ENCODE assay signal across 26 mouse cellular contexts in genomic region chr5:51446299-51447090, GRCm38 (mm10).
DNase-seq lines count a peak whose midpoint lies in the region; ATAC-seq and TF ChIP-seq lines count a peak whose summit lies in the region.
"Had no signal": no experiment of that assay in that cellular context is flagged by ENCODE, and none has a peak within 500 bp of the region (broad histone marks: within the 10 kb centered on the region; RNA-seq: fewer than 3 reads in every experiment).

No protein-coding gene starts in this region.

- no peaks in the 10 kb centered on the region for H3K9me3 ChIP-seq in intestine, embryonic 16.5 days (ENCODE audit: control insufficient read depth, low read length)
- H3K9me3 ChIP-seq in kidney, postnatal 0 days (replicated peaks; ENCODE audit: low read length) = no peaks in the 10 kb centered on the region
- H3K9me3 ChIP-seq: embryonic facial prominence, embryonic 13.5 days; forebrain, embryonic 12.5 days; hindbrain, embryonic 12.5 days; limb, embryonic 10.5 days; megakaryocyte, embryonic 14.5 days; neural tube, embryonic 13.5 days had no signal

- TF ChIP-seq CTCF in kidney, postnatal 0 days (IDR thresholded peaks at IDR 0.05; ENCODE audit: low read depth) = no peak

- H3K9ac ChIP-seq in intestine, embryonic 16.5 days (ENCODE audit: low read depth, low read length) = no peak overlapping the region
- no peak overlapping the region for H3K9ac ChIP-seq in kidney, postnatal 0 days (ENCODE audit: low read depth, low read length)
- H3K9ac ChIP-seq: embryonic facial prominence, embryonic 13.5 days; forebrain, embryonic 12.5 days; hindbrain, embryonic 12.5 days; neural tube, embryonic 13.5 days had no signal

- no peaks in the 10 kb centered on the region for H3K36me3 ChIP-seq in intestine, embryonic 16.5 days (ENCODE audit: control insufficient read depth, insufficient read depth, low read length)
- no peaks in the 10 kb centered on the region for H3K36me3 ChIP-seq in kidney, postnatal 0 days (ENCODE audit: insufficient read depth, low read length)
- H3K36me3 ChIP-seq: embryonic facial prominence, embryonic 13.5 days; forebrain, embryonic 12.5 days; hindbrain, embryonic 12.5 days; limb, embryonic 10.5 days; neural tube, embryonic 13.5 days had no signal

- H3K4me2 ChIP-seq in intestine, embryonic 16.5 days (ENCODE audit: low read depth, low read length) = no peak overlapping the region
- no peak overlapping the region for H3K4me2 ChIP-seq in kidney, postnatal 0 days (ENCODE audit: low read length)
- H3K4me2 ChIP-seq: embryonic facial prominence, embryonic 13.5 days; forebrain, embryonic 12.5 days; hindbrain, embryonic 12.5 days; neural tube, embryonic 13.5 days had no signal

- H3K4me3 ChIP-seq in intestine, embryonic 16.5 days (ENCODE audit: low read length) = no peak overlapping the region
- H3K4me3 ChIP-seq in kidney, postnatal 0 days (replicated peaks; ENCODE audit: low read depth, low read length) = no peak overlapping the region
- H3K4me3 ChIP-seq: embryonic facial prominence, embryonic 13.5 days; erythroblast, embryonic 14.5 days; forebrain, embryonic 12.5 days; heart, adult 2 months; hindbrain, embryonic 12.5 days; layer of hippocampus, adult 2 months; limb, embryonic 10.5 days; megakaryocyte, embryonic 14.5 days; myocyte; neural tube, embryonic 13.5 days had no signal

- ATAC-seq in intestine, embryonic 16.5 days = peak; percentile 77
- 0 out of 2 replicates have a peak, but pooled peaks have one; percentile 49 for ATAC-seq in kidney, postnatal 0 days (replicated peaks; ENCODE audit: low FRiP score, low read depth)
- ATAC-seq in monocyte, adult 5-6 weeks (replicated peaks; ENCODE audit: insufficient number of reproducible peaks, low FRiP score, low TSS enrichment, poor library complexity, severe bottlenecking) = no peak

- no peaks in the 10 kb centered on the region for H3K4me1 ChIP-seq in intestine, embryonic 16.5 days (ENCODE audit: control insufficient read depth, insufficient read depth, low read length)
- H3K4me1 ChIP-seq in kidney, postnatal 0 days (replicated peaks; ENCODE audit: insufficient read depth, low read length) = no peaks in the 10 kb centered on the region
- H3K4me1 ChIP-seq: embryonic facial prominence, embryonic 13.5 days; forebrain, embryonic 12.5 days; hindbrain, embryonic 12.5 days; limb, embryonic 10.5 days; megakaryocyte, embryonic 14.5 days; neural tube, embryonic 13.5 days had no signal

- DNase-seq in kidney, adult 18-20 months = peak; percentile 28
- DNase-seq in kidney, postnatal 0 days (ENCODE audit: low spot score) = no peak
- DNase-seq in large intestine, adult 2 months (ENCODE audit: low read depth, low spot score) = peak; percentile 56
- no peak for DNase-seq in retina, postnatal 1 day
- DNase-seq in thymus, postnatal 14 days = no peak
- DNase-seq: adrenal gland, postnatal 25 days; cerebellum, adult 8-10 months; cerebellum, postnatal 36 days; embryo, embryonic 11 days; gastrocnemius, postnatal 36 days; heart, adult 2 months; liver; lung, adult 2 months; midbrain, embryonic 14.5 days; right cerebral cortex, adult 18-20 months had no signal

- no peaks in the 10 kb centered on the region for H3K27me3 ChIP-seq in intestine, embryonic 16.5 days (replicated peaks; ENCODE audit: control insufficient read depth, insufficient read depth, low read length)
- H3K27me3 ChIP-seq in kidney, postnatal 0 days (ENCODE audit: insufficient read depth, low read length) = no peaks in the 10 kb centered on the region
- H3K27me3 ChIP-seq: embryonic facial prominence, embryonic 13.5 days; forebrain, embryonic 12.5 days; hindbrain, embryonic 12.5 days; megakaryocyte, embryonic 14.5 days; neural tube, embryonic 13.5 days had no signal

- no peak overlapping the region for H3K27ac ChIP-seq in intestine, embryonic 16.5 days (ENCODE audit: low read length)
- H3K27ac ChIP-seq in kidney, postnatal 0 days = peak overlapping the region; percentile 20; the same call in 1 of the 2 replicates
- H3K27ac ChIP-seq: embryonic facial prominence, embryonic 13.5 days; forebrain, embryonic 12.5 days; heart, adult 2 months; hindbrain, embryonic 12.5 days; layer of hippocampus, adult 2 months; limb, embryonic 10.5 days; neural tube, embryonic 13.5 days had no signal

- 73% methylated on average over 14 of the region's 14 CpGs for WGBS in intestine, embryonic 16.5 days
- 79% methylated on average over 14 of the region's 14 CpGs for WGBS in kidney, postnatal 0 days
- WGBS in large intestine, adult 2 months = 38% methylated on average over 14 of the region's 14 CpGs

Comparison
In these comparisons a context has a peak if more than half of its experiments do, and no peak if none do; other contexts are left out.
1. DNase-seq: peak in kidney, adult 18-20 months (single experiment) and large intestine, adult 2 months (single experiment); none in kidney, postnatal 0 days (single experiment), retina, postnatal 1 day (single experiment) and thymus, postnatal 14 days (single experiment).